17 mouse cellular contexts compared by ENCODE assay signal in genomic region chr6:99785212-99785611, GRCm38 (mm10). TPM values are rescaled to one million over a fixed set of nuclear protein-coding genes. Genes with fewer than 3 reads are reported as not detected.
DNase-seq lines count a peak whose midpoint lies in the region; ATAC-seq lines count a peak whose summit lies in the region.
"Had no signal": no experiment of that assay in that cellular context is flagged by ENCODE, and none has a peak within 500 bp of the region (broad histone marks: within the 10 kb centered on the region; RNA-seq: fewer than 3 reads in every experiment).

No protein-coding gene starts in this region.

- no peaks in the 10 kb centered on the region for H3K27me3 ChIP-seq in forebrain, embryonic 13.5 days
- H3K27me3 ChIP-seq in forebrain, embryonic 14.5 days (replicated peaks; ENCODE audit: control insufficient read depth, insufficient read depth, low read length): no peaks in the 10 kb centered on the region

- intact Hi-C loops in left cerebral cortex, postnatal 10 days (cut with DNase I): no loop called here

- no peak for DNase-seq in forebrain, embryonic 14.5 days (ENCODE audit: low spot score)
- peak; percentile 15 for DNase-seq in thymus, postnatal 25 days
- DNase-seq in thymus, adult 18-20 months: no peak
- no peak for DNase-seq in testis, postnatal 14 days (ENCODE audit: low spot score)
- no peak for DNase-seq in layer of hippocampus, adult 18-20 months (ENCODE audit: low spot score in 2 of 2)
- DNase-seq in left cerebral cortex, postnatal 10 days (ENCODE audit: extremely low spot score in 1 of 2, low spot score in 2 of 2): no peak
- DNase-seq: adrenal gland, postnatal 10 days; cerebellum, adult 11 months; gastrocnemius, postnatal 10 days had no signal

- no peak overlapping the region for H3K9ac ChIP-seq in forebrain, embryonic 13.5 days
- no peak overlapping the region for H3K9ac ChIP-seq in forebrain, embryonic 14.5 days (ENCODE audit: low read length)
- H3K9ac ChIP-seq: neural tube, embryonic 15.5 days had no signal

- no peak overlapping the region for H3K4me3 ChIP-seq in forebrain, embryonic 13.5 days
- H3K4me3 ChIP-seq in forebrain, embryonic 14.5 days (ENCODE audit: low read depth, low read length): no peak overlapping the region
- H3K4me3 ChIP-seq: megakaryocyte, embryonic 14.5 days; neural tube, embryonic 15.5 days had no signal

- H3K4me2 ChIP-seq in forebrain, embryonic 13.5 days: no peak overlapping the region
- H3K4me2 ChIP-seq in forebrain, embryonic 14.5 days (ENCODE audit: low read length): no peak overlapping the region
- H3K4me2 ChIP-seq: neural tube, embryonic 15.5 days had no signal

- H3K27ac ChIP-seq in forebrain, embryonic 13.5 days: 0 out of 2 replicates have a peak overlapping the region, but pooled peaks have one; percentile 3
- H3K27ac ChIP-seq in forebrain, embryonic 14.5 days (ENCODE audit: low read depth, low read length): no peak overlapping the region
- H3K27ac ChIP-seq: hindbrain, postnatal 0 days; neural tube, embryonic 15.5 days had no signal

- peaks cover 13% of the 10 kb centered on the region for H3K4me1 ChIP-seq in forebrain, embryonic 13.5 days
- peaks cover 6% of the 10 kb centered on the region; the same call in 1 of the 2 replicates for H3K4me1 ChIP-seq in forebrain, embryonic 14.5 days (ENCODE audit: control insufficient read depth, insufficient read depth, low read length)

- ATAC-seq in forebrain, embryonic 13.5 days: no peak
- no peak for ATAC-seq in forebrain, embryonic 14.5 days
- peak; percentile 97 for ATAC-seq in megakaryocyte progenitor cell, adult 5-6 weeks (replicated peaks; ENCODE audit: poor library complexity)
- ATAC-seq: hindbrain, postnatal 0 days; Patski had no signal

- WGBS in forebrain, embryonic 13.5 days: 85% methylated on average over 6 of the region's 6 CpGs
- 91% methylated on average over 6 of the region's 6 CpGs for whole genome bisulfite sequencing in forebrain, embryonic 14.5 days

- H3K36me3 ChIP-seq in forebrain, embryonic 13.5 days (ENCODE audit: poor library complexity, severe bottlenecking): no peaks in the 10 kb centered on the region
- no peaks in the 10 kb centered on the region for H3K36me3 ChIP-seq in forebrain, embryonic 14.5 days (ENCODE audit: control insufficient read depth, insufficient read depth, low read length)
- H3K36me3 ChIP-seq: neural tube, embryonic 15.5 days had no signal

- H3K9me3 ChIP-seq in forebrain, embryonic 13.5 days (replicated peaks): no peaks in the 10 kb centered on the region
- H3K9me3 ChIP-seq in forebrain, embryonic 14.5 days (replicated peaks; ENCODE audit: control insufficient read depth, low read length): no peaks in the 10 kb centered on the region
- H3K9me3 ChIP-seq: neural tube, embryonic 15.5 days had no signal

RNA-seq across cellular contexts. Expression of gene Prok2, which starts 59.0 kb away (rescaled TPM):
- polyA plus RNA-seq in forebrain, embryonic 13.5 days (2015; fragmentation: Nextera tagmentation; extraction: Ambion mirVana): 1.3 and 1.5 TPM in 2 replicates
- 1.5 and 2.0 TPM in 2 replicates for polyA plus RNA-seq in forebrain, embryonic 14.5 days (2014; fragmentation: Nextera tagmentation; extraction: Ambion mirVana)
- total RNA-seq in megakaryocyte progenitor cell, adult 5-6 weeks (2015): 1.9 TPM in 1 of 2 replicates, not detected in the other
- not detected in 2 replicates for total RNA-seq in megakaryocyte progenitor cell, adult 5-6 weeks (2017)
- 1 to 10 TPM in 1 of 2 experiments, under 1 TPM in 1; 0.79 to 1.1 TPM for total RNA-seq in layer of hippocampus, adult 18-20 months (2021)
- total RNA-seq in left cerebral cortex, postnatal 10 days (2021): 1 to 10 TPM; 1.1 to 1.7 TPM
- total RNA-seq: adrenal gland, postnatal 10 days; hindbrain, postnatal 0 days had no signal
- polyA plus RNA-seq: heart, embryonic 16.5 days; Patski; stomach, embryonic 14.5 days had no signal
